Mouse (Mus musculus): ENCODE results near the gene Utp6. TPM values are rescaled to one million over a fixed set of nuclear protein-coding genes. Genes with fewer than 3 reads are reported as not detected.

Utp6 gene
- polyA plus RNA-seq, 2 experiments, result 29.9 to 54.8 TPM

DNA sequence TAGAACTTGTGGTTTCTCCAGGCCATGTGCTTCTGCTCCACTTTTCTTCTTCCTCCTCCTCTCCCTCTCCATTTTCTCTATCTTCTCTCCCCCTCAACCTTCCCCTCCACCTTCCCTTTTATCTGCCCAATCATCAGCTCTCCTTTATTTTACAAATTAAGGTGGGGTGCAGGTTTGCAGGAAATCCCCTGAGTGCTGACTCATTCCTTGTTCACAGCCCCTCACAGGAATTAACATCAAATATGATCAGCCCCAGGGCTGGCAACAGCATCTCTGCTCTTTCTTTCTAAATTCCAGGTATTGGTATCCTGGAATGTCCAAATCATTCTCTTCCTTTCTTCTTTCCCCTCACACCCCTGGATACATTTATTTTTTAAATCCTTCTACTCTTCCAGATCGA lies 14.0 kb upstream of the Utp6 start:
- ATAC-seq (ENCODE audit: low FRiP score, low read depth), result no peak
- H3K27ac ChIP-seq (replicated peaks; ENCODE audit: low read depth, low read length), result no peak overlapping the region
- no peak for TF ChIP-seq POLR2A (IDR thresholded peaks at IDR 0.05; ENCODE audit: borderline replicate concordance, extremely low read depth, insufficient read depth, insufficient read length)
- H3K36me3 ChIP-seq (ENCODE audit: control insufficient read depth, insufficient read depth, low read length), result no peaks in the 10 kb centered on the region
- H3K4me1 ChIP-seq (ENCODE audit: control insufficient read depth, insufficient read depth, low read length), result peaks cover 11% of the 10 kb centered on the region; the same call in 1 of the 2 replicates
- peaks cover 16% of the 10 kb centered on the region; the same call in 1 of the 2 replicates for H3K27me3 ChIP-seq (ENCODE audit: control insufficient read depth, insufficient read depth, low read length)
- H3K9ac ChIP-seq (ENCODE audit: low read depth, low read length, severe bottlenecking), result no peak overlapping the region
- no peak for DNase-seq (ENCODE audit: low spot score)
- H3K9me3 ChIP-seq (ENCODE audit: control insufficient read depth, low read length), result no peaks in the 10 kb centered on the region
- no peak overlapping the region for H3K4me3 ChIP-seq (replicated peaks; ENCODE audit: low read length)
- WGBS, result 95% methylated on average over 1 of the region's 1 CpGs
- H3K4me2 ChIP-seq (replicated peaks; ENCODE audit: low read depth, low read length, severe bottlenecking), result no peak overlapping the region

DNA sequence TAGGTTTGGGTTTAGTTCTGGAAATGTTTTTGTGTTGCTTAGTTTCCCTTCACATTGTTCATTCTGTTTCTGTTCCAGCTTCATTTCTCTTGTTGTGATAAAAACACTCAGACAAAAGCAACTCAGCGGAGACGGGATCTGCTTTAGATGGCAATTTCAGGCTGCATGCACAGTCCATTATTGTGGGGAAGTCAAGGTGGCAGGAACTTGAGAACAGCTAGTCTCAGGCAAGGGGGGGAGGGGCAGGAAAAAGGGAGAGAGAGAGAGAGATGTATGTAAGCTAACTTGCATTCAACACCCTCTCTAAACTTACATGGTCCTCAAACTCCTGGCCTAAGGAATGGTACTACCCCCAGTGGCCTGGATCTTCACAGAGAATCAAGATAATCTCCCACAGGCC lies 13.2 kb upstream of the Utp6 start:
- DNase-seq (ENCODE audit: low spot score) (no peak), ATAC-seq (ENCODE audit: low FRiP score, low read depth) (no peak)
- TF ChIP-seq POLR2A (IDR thresholded peaks at IDR 0.05; ENCODE audit: borderline replicate concordance, extremely low read depth, insufficient read depth, insufficient read length), result no peak
- no peaks in the 10 kb centered on the region for H3K36me3 ChIP-seq (ENCODE audit: control insufficient read depth, insufficient read depth, low read length)
- peaks cover 16% of the 10 kb centered on the region; the same call in 1 of the 2 replicates for H3K27me3 ChIP-seq (ENCODE audit: control insufficient read depth, insufficient read depth, low read length)
- H3K27ac ChIP-seq (replicated peaks; ENCODE audit: low read depth, low read length), result no peak overlapping the region
- H3K4me3 ChIP-seq (replicated peaks; ENCODE audit: low read length), result no peak overlapping the region
- H3K4me2 ChIP-seq (replicated peaks; ENCODE audit: low read depth, low read length, severe bottlenecking), result no peak overlapping the region
- 58% methylated on average over 2 of the region's 2 CpGs for WGBS
- H3K4me1 ChIP-seq (ENCODE audit: control insufficient read depth, insufficient read depth, low read length), result peaks cover 11% of the 10 kb centered on the region; the same call in 1 of the 2 replicates
- H3K9ac ChIP-seq (ENCODE audit: low read depth, low read length, severe bottlenecking), result no peak overlapping the region
- no peaks in the 10 kb centered on the region for H3K9me3 ChIP-seq (ENCODE audit: control insufficient read depth, low read length)

DNA sequence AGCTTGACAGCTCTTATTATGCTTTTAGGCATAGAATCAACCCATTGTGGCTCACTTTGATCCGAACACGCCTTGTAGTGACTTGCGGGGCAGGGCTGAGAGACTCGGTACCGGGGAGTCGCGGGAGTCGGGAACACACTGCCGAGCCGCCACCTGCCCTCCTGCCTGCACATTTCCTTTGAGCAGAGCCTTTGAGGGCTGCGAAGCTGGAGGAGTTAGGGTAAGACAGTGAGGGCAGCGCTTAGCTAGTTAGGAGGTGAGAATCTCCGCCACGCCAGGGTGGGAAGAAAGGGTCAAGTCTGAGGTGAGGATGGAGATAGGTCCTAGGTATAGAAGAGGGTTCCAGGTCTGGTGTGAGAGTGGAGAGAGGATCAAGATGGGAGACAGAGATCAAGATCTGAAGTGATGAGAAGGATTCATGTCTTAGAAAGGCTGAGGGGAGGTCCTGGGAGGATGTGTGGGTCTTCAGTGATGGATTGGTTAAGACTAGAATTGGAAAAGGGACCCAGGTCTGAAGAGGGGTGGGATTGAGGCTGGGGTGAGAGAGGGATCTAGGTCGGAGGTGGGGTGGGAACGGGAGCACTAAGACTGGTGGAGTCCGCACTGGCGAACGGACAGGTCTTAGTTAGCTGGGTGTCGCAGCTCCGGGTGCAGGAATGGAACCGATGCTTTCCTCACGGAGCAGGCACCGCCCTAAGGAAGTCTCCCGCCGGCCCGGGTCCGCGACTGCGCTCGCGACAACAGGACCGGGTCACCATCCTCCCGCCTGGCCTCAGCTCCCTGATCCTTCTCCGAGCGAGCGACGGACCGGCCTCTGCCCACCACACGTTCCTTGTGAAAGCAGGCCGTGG lies 11.7 kb upstream of the Utp6 start:
- WGBS, result 0% methylated on average over 41 of the region's 41 CpGs
- peak; percentile 47; the same call in 1 of the 2 replicates for ATAC-seq (ENCODE audit: low FRiP score, low read depth)
- peaks cover 16% of the 10 kb centered on the region; the same call in 1 of the 2 replicates for H3K27me3 ChIP-seq (ENCODE audit: control insufficient read depth, insufficient read depth, low read length)
- no peak for DNase-seq (ENCODE audit: low spot score)
- no peaks in the 10 kb centered on the region for H3K36me3 ChIP-seq (ENCODE audit: control insufficient read depth, insufficient read depth, low read length)
- no peak overlapping the region for H3K27ac ChIP-seq (replicated peaks; ENCODE audit: low read depth, low read length)
- H3K4me1 ChIP-seq (ENCODE audit: control insufficient read depth, insufficient read depth, low read length), result peaks cover 11% of the 10 kb centered on the region; the same call in 1 of the 2 replicates
- H3K9me3 ChIP-seq (ENCODE audit: control insufficient read depth, low read length), result no peaks in the 10 kb centered on the region
- peak overlapping the region; percentile 40 for H3K4me3 ChIP-seq (replicated peaks; ENCODE audit: low read length)
- peak overlapping the region; percentile 43 for H3K9ac ChIP-seq (ENCODE audit: low read depth, low read length, severe bottlenecking)
- TF ChIP-seq POLR2A (IDR thresholded peaks at IDR 0.05; ENCODE audit: borderline replicate concordance, extremely low read depth, insufficient read depth, insufficient read length), result no peak
- H3K4me2 ChIP-seq (replicated peaks; ENCODE audit: low read depth, low read length, severe bottlenecking), result peak overlapping the region; percentile 57

DNA sequence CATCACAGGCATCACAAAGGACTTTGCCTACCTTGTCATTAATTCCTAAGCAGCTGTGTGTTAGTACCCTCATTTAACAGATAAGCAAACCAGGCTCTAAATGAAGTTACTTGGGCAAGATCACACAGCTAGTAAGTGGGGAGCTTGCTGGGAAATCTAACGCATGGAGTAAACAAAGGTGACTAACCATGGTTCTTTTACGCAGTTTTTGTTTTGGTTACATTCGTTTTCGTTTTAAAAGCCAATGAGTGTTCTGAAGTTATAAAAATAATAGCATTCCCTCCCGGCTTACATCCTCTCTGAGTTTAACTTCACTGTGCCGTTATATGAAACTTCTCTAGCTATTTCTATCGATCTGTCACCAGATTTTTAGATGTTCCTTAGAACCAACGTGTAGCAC lies 10.9 kb upstream of the Utp6 start:
- 0 out of 2 replicates have a peak overlapping the region, but pooled peaks have one; percentile 43 for H3K9ac ChIP-seq (ENCODE audit: low read depth, low read length, severe bottlenecking)
- no peak overlapping the region for H3K27ac ChIP-seq (replicated peaks; ENCODE audit: low read depth, low read length)
- DNase-seq (ENCODE audit: low spot score), result no peak
- no peak for ATAC-seq (ENCODE audit: low FRiP score, low read depth)
- WGBS, result 9% methylated on average over 8 of the region's 8 CpGs
- H3K4me1 ChIP-seq (ENCODE audit: control insufficient read depth, insufficient read depth, low read length), result peaks cover 11% of the 10 kb centered on the region; the same call in 1 of the 2 replicates
- TF ChIP-seq POLR2A (IDR thresholded peaks at IDR 0.05; ENCODE audit: borderline replicate concordance, extremely low read depth, insufficient read depth, insufficient read length), result no peak
- no peaks in the 10 kb centered on the region for H3K36me3 ChIP-seq (ENCODE audit: control insufficient read depth, insufficient read depth, low read length)
- peaks cover 16% of the 10 kb centered on the region; the same call in 1 of the 2 replicates for H3K27me3 ChIP-seq (ENCODE audit: control insufficient read depth, insufficient read depth, low read length)
- peak overlapping the region; percentile 57 for H3K4me2 ChIP-seq (replicated peaks; ENCODE audit: low read depth, low read length, severe bottlenecking)
- H3K4me3 ChIP-seq (replicated peaks; ENCODE audit: low read length), result peak overlapping the region; percentile 40
- H3K9me3 ChIP-seq (ENCODE audit: control insufficient read depth, low read length), result no peaks in the 10 kb centered on the region

DNA sequence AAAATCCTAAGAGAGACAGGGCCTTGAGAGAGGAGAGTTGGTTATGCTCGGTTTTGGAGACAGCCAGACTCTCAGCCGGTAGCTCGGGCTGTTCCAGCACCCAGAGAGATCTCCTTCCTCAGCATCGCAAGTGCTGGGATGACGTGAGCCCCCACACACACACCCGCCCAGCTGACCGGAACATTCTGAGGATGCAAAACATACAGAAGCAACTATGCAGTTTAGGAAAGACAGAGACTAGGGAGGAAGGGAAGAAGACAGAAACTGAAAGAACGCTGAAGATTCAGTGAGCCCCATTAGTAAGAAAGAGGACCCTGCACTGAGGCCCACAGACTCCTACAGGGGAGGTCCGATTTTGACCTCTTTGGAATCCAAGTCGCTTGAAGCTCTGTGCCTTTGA lies 5.6 kb upstream of the Utp6 start:
- H3K27me3 ChIP-seq (ENCODE audit: control insufficient read depth, insufficient read depth, low read length), result no peaks in the 10 kb centered on the region
- H3K4me2 ChIP-seq (replicated peaks; ENCODE audit: low read depth, low read length, severe bottlenecking), result no peak overlapping the region
- TF ChIP-seq POLR2A (IDR thresholded peaks at IDR 0.05; ENCODE audit: borderline replicate concordance, extremely low read depth, insufficient read depth, insufficient read length), result no peak
- 86% methylated on average over 10 of the region's 10 CpGs for WGBS
- no peak overlapping the region for H3K27ac ChIP-seq (replicated peaks; ENCODE audit: low read depth, low read length)
- no peak overlapping the region for H3K9ac ChIP-seq (ENCODE audit: low read depth, low read length, severe bottlenecking)
- no peaks in the 10 kb centered on the region for H3K36me3 ChIP-seq (ENCODE audit: control insufficient read depth, insufficient read depth, low read length)
- H3K4me3 ChIP-seq (replicated peaks; ENCODE audit: low read length), result no peak overlapping the region
- ATAC-seq (ENCODE audit: low FRiP score, low read depth), result no peak
- H3K4me1 ChIP-seq (ENCODE audit: control insufficient read depth, insufficient read depth, low read length), result peaks cover 6% of the 10 kb centered on the region; the same call in 1 of the 2 replicates
- H3K9me3 ChIP-seq (ENCODE audit: control insufficient read depth, low read length), result no peaks in the 10 kb centered on the region
- no peak for DNase-seq (ENCODE audit: low spot score)

All from limb, embryonic 14.5 days (tissue).